Mouse (Mus musculus) thymus, postnatal 4 days (tissue): ENCODE measurements around the gene Ang2.
"Not testable (repeated sequence)": the region's sequence is repeated elsewhere in the genome, so short reads cannot be mapped to it uniquely, and the experiment has no call there.

ENCODE experiments used
- DNase-seq: peaks from one replicate; pipeline ENCODE4 v3.0.0; 2021

Gene Ang2

DNA sequence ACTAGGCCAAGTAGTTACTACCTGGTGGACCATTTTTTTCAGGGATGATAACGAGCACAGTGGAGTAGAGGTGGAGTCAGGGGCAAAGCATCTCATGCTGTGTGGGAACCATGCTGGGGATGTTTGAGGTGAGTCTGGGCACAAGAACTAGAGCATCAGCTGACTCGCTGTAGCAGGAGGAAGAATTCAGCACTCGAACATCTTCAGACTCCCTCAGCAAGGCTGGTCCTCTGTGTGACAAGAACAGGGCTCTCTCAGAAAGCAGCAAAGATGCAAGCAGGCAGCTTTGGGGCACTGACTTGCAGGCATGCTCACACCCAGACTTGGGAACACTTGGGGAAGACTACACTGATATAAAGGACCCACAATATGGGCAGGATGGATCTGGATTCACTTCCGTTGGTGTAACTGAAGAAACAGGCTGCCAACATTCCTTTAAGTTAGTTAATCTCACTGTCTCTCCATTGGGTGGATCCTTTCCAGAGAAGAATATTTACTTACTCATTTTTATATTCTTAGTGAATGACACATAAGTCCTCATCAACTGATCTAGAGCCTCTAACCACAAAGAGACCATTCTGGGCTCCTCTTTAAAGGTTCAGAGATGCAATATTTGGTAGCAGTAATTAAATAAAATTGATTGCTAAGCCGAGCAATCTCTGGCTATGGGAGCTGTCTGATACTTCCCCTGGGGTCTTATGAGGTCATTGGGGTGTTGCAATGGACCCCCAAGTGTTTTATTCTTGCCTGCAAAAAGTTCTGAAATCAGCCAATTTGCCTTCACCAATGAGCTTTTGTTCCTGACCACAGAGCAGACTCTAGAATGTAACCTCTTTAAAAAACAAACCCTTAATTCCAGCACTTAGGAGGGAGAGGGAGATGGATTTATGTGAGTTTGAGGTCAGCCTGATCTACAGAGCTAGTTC, at the start of gene Ang2:
Gene Ang2, minus strand, starts transcription at position 51 of the 926 bp plus-strand sequence.
- no peak for DNase-seq

DNA sequence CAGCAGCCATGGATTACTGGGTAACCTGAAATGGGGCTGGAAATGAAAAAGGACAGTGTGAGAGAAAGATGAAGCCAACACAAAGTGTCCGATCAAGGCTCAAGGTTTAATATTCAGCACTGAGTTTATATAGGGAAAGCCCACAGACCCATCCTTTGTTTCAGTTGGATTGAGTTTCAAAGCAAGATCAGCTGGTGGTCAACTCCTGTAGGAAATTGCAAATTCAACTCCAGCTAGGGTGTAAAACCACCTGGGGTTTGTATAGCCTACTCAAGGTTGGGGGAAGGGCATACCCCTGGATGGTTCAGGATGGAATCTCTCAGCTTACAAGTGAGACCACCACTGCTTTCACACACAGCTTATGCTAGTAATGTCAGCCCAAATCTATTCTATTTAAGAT, 48.8 kb upstream of the Ang2 start:
- no peak for DNase-seq

DNA sequence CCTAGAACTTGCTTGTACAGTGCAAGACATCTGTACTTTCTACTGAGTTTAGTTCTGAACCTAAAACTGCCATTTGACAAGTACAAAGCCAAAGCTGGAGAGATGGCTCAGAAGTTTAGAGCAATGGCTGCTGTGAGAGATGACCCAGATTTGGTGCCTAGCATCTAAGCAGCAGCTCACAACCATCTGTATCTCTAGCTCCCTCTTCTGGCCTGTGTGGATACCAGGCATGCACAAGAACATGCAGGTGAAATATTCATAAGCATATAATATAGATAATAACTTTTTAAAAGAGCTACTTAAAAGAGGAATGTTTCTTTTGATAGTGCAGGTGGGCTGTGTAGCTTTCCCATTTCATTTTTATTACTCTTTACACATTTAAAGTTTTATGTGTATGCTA, 42.0 kb upstream of the Ang2 start:
- peak; percentile 12 for DNase-seq

DNA sequence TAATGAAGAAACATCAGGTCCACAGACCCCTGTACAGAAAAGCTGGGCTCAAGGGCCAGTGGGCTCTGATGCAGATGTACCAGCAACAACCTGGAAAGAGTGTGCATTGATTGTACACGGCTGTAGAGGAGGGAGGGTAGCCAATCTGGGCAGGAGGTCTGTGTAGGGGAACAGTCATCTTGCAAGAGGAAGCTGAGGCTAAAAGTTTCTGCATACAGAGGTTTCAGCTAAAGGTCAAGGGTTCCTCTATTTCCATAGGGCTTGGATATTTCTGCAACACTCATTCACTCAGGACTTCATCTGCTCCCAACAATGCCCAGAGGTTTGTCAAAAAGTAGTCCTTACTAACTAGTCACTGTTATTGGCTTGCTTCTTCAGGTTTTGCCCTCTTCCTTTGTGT, 38.5 kb upstream of the Ang2 start:
- not testable (repeated sequence) for DNase-seq

DNA sequence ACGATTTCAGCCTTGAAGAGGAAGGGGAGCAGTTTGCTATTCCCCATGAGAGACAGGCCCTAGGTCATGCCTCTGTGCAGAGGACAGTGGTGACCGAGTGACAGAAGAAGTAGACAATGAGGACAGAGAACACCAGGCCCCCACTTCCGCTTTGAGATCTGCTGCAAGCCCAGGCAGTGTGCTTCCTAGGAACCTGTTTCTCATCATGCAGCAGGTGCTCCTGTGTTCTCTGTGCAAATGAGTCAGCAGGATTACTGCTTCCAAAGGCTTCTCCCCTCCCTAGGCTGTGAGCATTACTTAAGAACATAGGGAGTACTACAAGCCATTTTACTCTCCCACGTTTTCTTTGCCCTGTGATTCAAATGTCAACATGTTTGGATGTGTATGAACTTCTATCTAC, 30.7 kb upstream of the Ang2 start:
- DNase-seq: not testable (repeated sequence)

DNA sequence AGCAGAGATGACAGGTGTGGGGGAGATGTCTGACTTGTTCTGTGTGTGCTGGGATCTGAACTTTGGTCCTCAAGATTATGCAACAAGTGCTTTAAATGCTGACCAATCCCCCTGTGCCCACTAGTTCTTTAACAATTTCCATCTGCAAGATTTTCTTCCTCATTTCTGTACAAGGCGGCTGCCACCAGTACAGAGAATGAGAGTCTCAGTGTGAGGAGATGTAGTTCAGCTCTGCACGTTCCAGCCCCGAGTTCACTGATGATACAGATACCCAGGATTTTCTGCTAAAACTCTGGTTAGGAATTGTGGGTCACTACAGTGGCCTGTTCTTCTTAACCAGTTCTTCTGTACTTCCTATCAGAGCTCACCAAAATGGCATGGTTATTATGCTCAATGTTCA, 21.1 kb upstream of the Ang2 start:
- not testable (repeated sequence) for DNase-seq

DNA sequence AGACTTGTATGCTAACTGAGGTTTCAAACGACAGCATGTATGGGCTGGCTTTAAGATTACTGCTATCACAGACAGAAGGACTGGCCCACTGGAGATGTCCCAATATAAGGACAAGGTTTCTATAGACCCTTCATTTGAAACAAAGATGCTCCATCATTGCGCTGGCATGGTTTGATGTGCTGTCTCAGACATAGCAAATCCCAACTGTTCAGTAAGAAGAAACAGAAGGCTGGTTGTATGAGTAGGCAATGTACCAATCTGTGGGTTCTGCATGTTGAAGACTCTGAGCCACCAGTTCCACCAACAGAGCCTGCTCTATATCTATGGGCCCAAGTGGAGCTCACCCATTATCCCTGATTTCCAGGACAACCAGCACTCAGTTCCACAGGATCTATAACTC, 4.2 kb upstream of the Ang2 start, which contains the start of gene Ear14:
Gene Ear14, plus strand, starts transcription at position 277 of the 400 bp plus-strand sequence.
- DNase-seq: no peak

DNA sequence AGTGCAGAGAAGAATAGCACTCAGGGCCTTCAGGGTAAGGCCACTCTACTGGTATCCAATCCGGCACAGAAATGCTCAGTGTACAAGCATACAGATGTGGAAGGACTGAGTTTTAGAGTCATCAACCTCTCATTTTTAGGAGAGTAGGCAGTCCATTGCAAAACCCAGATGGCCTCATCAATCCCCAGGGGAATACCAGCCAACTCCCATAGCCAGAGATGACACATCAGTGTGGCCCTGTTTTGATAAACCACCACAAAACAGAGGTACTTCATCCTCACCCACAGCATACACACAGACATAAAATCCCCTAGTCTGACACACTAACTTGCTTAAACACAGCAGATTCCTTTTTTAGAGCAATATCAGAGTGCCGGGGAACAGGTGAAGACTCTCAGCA, 1.5 kb upstream of the Ang2 start:
- no peak for DNase-seq

DNA sequence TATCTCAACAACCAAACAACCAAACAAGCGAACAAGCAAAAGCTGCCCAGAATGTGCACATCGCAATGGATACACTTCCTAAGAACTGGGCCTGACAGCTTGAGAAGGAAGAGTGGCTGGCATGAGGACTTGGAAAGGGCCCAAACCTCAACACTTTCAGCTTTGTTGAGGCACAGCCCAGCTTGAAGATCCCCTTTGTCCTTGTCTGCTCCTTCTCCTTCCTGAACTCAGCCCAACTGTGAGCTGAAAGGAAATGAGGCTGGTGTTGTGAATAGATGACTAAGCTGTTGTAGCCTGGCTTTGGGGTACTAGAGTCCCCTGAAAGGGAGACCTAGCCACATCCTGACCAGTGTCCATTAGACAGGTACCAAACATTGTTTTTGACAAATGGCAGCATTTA, 1.1 kb upstream of the Ang2 start:
- no peak for DNase-seq

DNA sequence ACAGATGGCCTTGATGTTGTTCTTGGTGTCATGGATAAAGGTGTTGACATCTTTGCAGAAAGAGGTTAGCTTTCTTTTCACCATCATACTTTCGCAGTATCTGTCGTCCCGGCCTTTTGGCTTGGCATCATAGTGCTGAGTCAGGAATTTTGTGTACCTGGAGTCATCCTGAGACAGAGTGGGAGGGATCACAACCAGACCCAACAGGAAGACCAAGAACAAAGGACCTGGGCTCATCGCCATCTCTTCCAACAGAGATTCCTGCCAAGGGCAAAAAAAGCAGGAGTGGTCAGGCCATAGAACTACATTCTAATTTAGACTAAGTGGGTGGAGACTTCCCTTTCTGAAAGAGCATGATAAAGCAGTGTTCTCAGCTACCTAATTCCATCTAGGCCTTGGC, 3.3 kb downstream of the Ang2 start:
- no peak for DNase-seq

DNA sequence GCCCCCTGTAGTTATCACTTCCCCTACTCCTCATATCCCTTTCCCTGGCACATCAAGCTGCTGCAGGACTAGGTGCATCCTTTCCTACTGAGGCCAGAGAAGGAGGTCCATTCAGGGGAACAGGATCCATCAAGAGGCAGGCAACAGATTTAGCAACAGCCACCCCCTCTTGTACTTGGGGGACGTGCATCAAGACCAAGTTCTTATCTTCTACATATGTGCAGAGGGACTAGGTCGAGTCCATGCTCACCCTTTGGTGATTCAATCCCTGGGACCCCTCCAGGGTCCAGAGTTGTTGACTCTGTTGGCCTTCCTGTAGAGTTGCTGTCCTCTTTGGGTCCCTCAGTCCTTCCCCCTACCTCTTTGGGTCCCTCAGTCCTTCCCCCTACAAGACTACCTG, 17.9 kb downstream of the Ang2 start:
- not testable (repeated sequence) for DNase-seq

DNA sequence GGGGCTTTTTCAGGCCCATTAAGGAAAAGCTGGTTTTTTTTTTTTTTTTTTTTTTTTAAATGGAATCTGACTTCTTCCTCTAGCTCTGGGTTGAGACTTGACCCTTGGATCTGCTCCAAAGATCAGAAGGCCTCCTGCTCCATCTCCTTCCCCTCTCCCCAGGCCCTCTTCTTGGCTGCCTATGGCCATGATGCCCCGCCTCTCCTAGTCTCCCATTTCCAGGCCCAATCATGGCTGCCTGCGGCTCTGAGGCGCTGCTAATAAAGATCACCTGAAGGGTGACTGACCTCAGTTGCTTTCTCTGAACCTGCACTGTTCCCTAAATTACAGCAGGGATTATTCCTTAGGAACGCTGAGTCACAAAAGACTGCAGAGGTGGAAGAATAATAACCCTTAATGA, 25.1 kb downstream of the Ang2 start:
- no peak for DNase-seq

DNA sequence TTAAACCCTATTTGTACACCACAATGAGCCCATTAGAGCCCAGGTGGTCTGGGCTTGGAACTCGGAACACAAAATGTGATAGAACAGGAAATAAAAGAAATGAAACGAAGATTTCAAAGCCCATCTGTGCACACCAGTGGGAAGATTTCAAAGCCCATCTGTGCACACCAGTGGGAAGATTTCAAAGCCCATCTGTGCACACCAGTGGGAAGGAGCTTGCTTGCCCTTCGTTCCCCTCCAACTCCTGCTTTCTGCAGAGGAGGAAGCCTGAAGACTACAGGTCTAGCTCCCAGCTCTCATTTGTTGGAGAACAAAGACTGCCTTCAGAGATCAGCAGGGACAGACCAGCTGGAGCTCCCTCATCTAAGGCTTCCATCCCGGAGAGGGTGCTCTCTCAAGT, 26.0 kb downstream of the Ang2 start:
- DNase-seq: not testable (repeated sequence)

DNA sequence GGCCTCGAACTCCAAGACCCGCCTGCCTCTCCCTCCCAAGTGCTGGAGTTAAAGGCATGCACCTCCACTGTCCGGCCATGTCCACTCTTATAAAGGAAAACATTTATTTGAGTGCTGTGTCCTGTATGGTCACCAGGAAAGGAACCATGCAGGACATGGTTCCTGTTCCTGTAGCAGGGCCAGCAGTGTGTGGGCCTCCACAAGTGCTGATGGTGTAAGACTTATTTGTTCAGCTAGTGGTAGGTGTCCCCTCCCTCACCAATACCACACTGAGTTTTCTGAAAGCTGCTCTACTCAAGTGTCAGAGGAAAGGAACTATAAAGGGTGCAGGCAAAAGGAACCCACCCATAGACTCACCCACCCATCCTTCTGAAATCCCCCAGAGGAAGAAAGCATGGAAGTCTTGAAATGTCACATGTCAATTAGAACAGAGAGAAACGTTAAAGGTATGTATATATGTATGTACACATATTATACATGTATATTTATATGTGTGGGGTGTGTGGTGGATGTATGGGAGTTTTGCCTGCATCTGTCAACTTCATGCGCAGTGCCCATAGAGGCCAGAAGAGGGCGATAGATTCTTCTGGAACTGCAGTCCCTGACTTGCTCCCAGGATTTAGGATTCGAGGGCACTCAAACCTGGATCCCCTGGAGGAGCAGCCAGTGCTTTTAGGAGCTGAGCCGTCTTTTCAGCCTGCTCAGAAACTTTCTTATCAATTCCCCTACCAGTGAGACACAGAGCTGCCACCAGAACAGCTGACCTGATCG, 26.7 kb downstream of the Ang2 start:
- DNase-seq: peak; percentile 37

DNA sequence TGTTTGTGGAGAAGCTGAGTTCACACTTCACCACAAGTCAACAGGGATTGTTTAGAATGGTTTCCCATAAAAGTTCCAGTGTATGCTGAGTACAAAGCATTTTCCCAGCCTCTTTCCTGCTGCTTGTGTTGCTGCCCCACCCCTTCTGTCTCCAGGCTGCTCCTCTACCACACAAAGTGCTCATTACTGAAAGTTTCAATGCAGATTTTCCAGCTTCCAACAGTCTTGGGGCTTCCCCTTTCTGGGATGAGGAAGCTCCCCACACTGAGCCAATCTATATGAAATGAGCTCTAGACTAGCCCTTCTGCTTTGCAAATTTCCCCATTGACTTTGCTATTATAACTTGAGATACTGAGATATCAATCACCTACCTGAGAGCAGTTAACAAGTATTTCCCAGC, 32.9 kb downstream of the Ang2 start:
- no peak for DNase-seq

DNA sequence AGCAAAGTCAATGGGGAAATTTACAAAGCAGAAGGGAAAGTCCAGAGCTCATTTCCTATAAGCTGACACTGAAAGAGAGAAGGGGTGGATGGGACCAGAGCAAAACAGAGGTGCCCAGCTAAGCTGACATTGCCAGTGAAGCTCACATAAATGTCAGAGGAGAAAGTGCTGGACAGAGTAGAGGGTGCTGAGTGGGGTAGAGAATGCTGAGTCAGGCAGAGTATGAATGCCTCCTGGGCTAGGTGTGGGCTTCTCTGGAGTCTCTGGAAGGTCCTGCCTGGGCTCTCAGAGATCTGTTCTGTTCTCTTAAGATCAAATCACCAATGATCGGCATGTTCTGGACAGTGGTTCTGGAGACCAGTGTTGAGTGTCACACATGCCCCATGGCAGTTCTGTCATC, 33.5 kb downstream of the Ang2 start:
- DNase-seq: no peak

DNA sequence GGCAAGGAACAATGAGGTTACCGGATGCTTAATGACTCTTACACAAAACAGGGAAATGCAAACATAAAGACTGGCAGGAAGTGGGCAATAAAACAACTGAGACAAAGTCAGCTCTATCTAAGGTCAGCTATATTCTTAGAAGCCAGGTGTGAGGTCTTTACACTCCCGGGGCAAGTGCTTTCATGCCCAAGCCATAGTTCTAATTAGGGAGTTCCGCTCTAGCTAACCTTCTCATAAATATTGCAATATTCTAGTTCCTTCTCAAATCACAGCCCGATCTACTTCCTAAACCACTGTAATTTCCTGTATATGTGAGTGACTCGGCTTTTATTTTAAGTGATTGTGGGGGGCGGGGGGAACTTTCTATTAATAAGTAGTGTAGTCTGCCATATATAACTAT, 35.6 kb downstream of the Ang2 start:
- DNase-seq: not testable (repeated sequence)

DNA sequence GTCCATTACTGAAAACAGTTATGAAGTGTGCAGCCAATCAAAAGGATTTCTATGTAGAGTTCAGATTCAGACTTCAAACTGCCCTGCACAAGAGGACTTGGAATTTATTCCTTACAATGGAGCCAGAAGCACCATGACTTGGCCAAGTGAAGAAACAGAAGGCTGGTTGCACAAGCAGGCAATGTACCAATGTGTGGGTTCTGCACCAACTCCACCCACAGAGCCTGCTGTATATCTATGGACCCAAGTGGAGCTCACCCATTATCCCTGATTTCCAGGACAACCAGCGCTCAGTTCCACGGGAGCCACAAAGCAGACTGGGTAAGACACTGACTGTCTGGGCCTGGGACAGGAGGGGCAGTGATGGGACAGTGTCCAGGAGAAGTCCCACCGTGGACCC, 37.0 kb downstream of the Ang2 start, which contains the start of gene Rnase2b:
Gene Rnase2b, plus strand, starts transcription at position 285 of the 400 bp plus-strand sequence.
- DNase-seq: not testable (repeated sequence)

DNA sequence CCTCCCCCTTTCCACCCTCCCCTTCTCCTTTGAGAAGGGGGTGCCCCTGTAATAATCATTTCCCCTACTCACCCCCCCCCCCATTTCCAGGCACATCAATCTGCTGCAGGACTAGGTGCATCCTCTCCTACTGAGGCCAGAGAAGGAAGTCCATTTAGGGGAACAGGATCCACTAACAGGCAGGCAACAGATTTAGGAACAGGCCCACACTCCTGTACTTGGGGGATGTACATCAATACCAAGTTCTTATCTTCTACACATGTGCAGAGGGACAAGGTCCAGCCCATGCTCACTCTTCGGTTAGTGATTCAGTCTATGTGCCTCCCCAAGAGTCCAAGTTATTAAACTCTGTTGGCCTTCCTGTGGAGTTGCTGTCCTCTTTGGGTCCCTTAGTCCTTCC, 41.9 kb downstream of the Ang2 start:
- DNase-seq: no peak

DNA sequence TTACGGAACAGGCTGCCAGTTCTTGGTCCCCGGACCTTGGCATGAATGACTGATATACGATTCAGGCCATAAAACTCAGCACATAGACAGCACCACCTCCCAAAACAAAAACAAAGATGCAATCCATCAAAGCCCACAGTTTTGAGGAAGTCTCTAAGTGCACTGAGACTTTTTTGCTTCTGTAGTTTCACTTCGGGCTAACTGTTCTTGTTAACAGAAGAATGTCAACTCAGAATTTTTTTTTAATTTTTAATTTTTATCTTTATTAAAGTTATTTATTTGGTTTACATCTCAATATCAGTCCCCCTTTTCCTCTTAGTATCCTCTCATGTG, 42.2 kb downstream of the Ang2 start:
- no peak for DNase-seq

DNA sequence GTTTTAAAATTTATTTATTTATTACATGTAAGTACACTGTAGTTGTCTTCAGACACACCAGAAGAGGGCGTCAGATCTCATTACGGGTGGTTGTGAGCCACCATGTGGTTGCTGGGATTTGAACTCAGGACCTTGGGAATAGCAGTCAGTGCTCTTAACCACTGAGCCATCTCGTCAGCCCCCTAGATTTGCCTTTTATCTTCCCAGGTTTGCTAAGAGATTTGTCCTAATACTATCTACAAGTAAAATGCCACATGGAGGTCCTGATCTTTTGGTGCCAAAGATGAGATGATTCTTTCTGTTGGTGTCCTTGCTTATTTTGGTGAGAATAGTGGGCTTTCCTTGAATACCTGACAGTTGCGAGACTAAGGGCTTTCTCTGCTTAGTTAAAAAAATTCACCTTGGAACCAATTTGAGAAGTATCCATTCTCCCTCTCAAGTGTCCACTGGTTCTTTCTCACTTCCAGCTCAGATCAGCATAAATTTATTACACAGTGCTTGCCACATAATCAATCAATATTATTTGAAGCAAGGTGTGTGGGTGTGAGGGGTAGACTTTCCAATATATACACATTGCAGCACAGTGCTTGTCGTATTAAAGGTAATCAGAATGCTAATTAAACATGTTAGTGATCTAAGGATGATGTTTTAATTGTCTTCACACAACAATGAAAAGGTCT, 42.8 kb downstream of the Ang2 start:
- DNase-seq: no peak

DNA sequence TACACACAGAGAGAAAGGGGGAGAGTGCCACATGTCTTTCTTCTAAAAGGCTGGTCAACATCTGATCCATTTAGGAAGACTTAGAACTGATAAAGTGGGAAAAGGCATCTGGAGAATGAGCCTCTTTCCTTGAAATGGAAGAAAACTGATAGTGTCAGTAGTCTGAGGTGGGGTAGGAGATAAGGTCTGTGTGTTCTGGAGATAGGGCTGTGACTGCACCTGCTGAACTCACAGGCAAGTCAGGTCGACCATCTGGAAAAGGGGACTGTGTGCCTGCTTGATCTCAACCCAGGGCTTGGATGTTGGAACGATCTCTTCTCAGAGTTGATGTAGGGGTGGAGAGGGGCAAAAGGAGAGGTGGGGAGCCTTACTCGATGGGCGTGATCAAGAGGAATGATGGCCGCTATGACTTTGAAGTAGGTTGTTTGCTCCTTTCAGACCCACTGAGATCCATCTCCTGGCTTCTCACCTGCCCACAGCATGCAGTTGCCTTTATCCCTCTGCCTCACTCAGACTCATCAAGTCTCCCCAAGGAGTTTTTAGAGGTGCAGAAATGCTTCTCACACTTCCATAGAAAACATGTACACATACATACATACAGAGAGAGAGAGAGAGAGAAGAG, 46.6 kb downstream of the Ang2 start:
- DNase-seq: no peak
